In genomic region chr17:32320597-32321389, GRCm38 (mm10) we compare ENCODE assay signal across 8 mouse cellular contexts. TPM values are rescaled to one million over a fixed set of nuclear protein-coding genes. Genes with fewer than 3 reads are reported as not detected.
DNase-seq lines count a peak whose midpoint lies in the region; ATAC-seq lines count a peak whose summit lies in the region.

Gene Akap8, minus strand, starts transcription at chr17:32321238.

- H3K4me2 ChIP-seq in hindbrain, embryonic 14.5 days (replicated peaks): peak within 1 kb of the TSS; percentile 94

- H3K36me3 ChIP-seq in hindbrain, embryonic 14.5 days (replicated peaks; ENCODE audit: control insufficient read depth, insufficient read depth): peaks cover 41% of the 10 kb centered on the region

- no peaks in the 10 kb centered on the region for H3K9me3 ChIP-seq in hindbrain, embryonic 14.5 days (ENCODE audit: control insufficient read depth, low read length)

- peak; percentile 97 for ATAC-seq in hindbrain, embryonic 14.5 days (ENCODE audit: low FRiP score)

- H3K27ac ChIP-seq in hindbrain, embryonic 14.5 days: peak within 1 kb of the TSS; percentile 96

- peak within 1 kb of the TSS; percentile 70 for H3K4me3 ChIP-seq in hindbrain, embryonic 14.5 days (replicated peaks; ENCODE audit: low read length)

- peak within 1 kb of the TSS; percentile 85 for H3K9ac ChIP-seq in hindbrain, embryonic 14.5 days

- peak; percentile 100 for DNase-seq in R1 (ENCODE audit: low read depth, low spot score)
- peak; percentile 97 to 98 for DNase-seq in cerebellum, postnatal 25 days
- DNase-seq in frontal cortex, postnatal 25 days (ENCODE audit: low spot score in 2 of 2): peak; percentile 97 to 98
- peak; percentile 99 for DNase-seq in hindbrain, embryonic 14.5 days (ENCODE audit: low spot score)
- DNase-seq in layer of hippocampus, postnatal 36 days: peak; percentile 98
- peak; percentile 99 for DNase-seq in lung, postnatal 36 days
- peak; percentile 99 for DNase-seq in retina, postnatal 1 day
- peak; percentile 90 to 98 for DNase-seq in urinary bladder, adult 18-20 months (ENCODE audit: low spot score in 2 of 2)

- under 1% methylated on average over 83 of the region's 83 CpGs for WGBS in hindbrain, embryonic 14.5 days

- H3K4me1 ChIP-seq in hindbrain, embryonic 14.5 days (replicated peaks; ENCODE audit: control insufficient read depth, insufficient read depth, low read length): peaks cover 20% of the 10 kb centered on the region

- H3K27me3 ChIP-seq in hindbrain, embryonic 14.5 days (ENCODE audit: control insufficient read depth, insufficient read depth, low read length): no peaks in the 10 kb centered on the region

RNA-seq across cellular contexts. Expression of gene Akap8, which starts in this region (rescaled TPM):
- 41.8 and 46.2 TPM in 2 replicates for polyA plus RNA-seq in hindbrain, embryonic 14.5 days (2014; fragmentation: Nextera tagmentation; extraction: Ambion mirVana)
- total RNA-seq in layer of hippocampus, postnatal 36 days (2021): 100 to 1,000 TPM in 1 of 2 experiments, 10 to 100 TPM in 1; 89.0 to 107 TPM

Comparison
In these comparisons a context has a peak if more than half of its experiments do, and no peak if none do; other contexts are left out.
1. Peak in every context shown above with its lines: DNase-seq, ATAC-seq, H3K4me3 ChIP-seq and H3K27ac ChIP-seq.